Mouse (Mus musculus) embryonic facial prominence, embryonic 13.5 days (tissue): ENCODE data around the gene Dnajc28. TPM values are rescaled to one million over a fixed set of nuclear protein-coding genes. Genes with fewer than 3 reads are reported as not detected.

Source experiments
- ATAC-seq: fragments of 200-750 bp; cut with Nextera tagmentation; 2 replicates; pipeline ENCODE4 v1.8.0; 2017; ENCODE audit warnings: low read depth; ENCODE audit not compliant: insufficient number of reproducible peaks, insufficient read depth, low FRiP score, low TSS enrichment
- H3K27ac ChIP-seq: fragments of 300-500 bp; sonication (generic); 2 replicates; pipeline ENCODE4 v1.5.1; 2015; ENCODE audit warnings: moderate library complexity, mild to moderate bottlenecking, inconsistent platforms
- H3K27me3 ChIP-seq: fragments of 300-500 bp; sonication (generic); 2 replicates; pipeline ENCODE4 v1.6.1; 2015; ENCODE audit warnings: mild to moderate bottlenecking, inconsistent platforms
- H3K36me3 ChIP-seq: fragments of 300-500 bp; sonication (generic); 2 replicates; pipeline ENCODE4 v1.6.1; 2015; ENCODE audit warnings: mild to moderate bottlenecking, inconsistent platforms
- H3K4me1 ChIP-seq: fragments of 300-500 bp; sonication (generic); 2 replicates; pipeline ENCODE4 v1.6.1; 2015; ENCODE audit warnings: inconsistent platforms
- H3K4me2 ChIP-seq: fragments of 300-500 bp; sonication (generic); 2 replicates; pipeline ENCODE4 v1.6.1; 2015; ENCODE audit warnings: moderate library complexity, mild to moderate bottlenecking, inconsistent platforms
- H3K4me3 ChIP-seq: fragments of 300-500 bp; sonication (generic); 2 replicates; pipeline ENCODE4 v1.5.1; 2015; ENCODE audit warnings: mild to moderate bottlenecking, inconsistent platforms
- H3K9ac ChIP-seq: fragments of 300-500 bp; sonication (generic); 2 replicates; pipeline ENCODE4 v1.6.1; 2015; ENCODE audit warnings: mild to moderate bottlenecking, inconsistent platforms
- H3K9me3 ChIP-seq: fragments of 300-500 bp; sonication (generic); 2 replicates; pipeline ENCODE4 v1.6.1; 2016; ENCODE audit warnings: inconsistent platforms
- WGBS: fragments of 180-500 bp; shearing (Covaris S2); methylation state at CpG from one replicate; pipeline ENCODE4 v1.1.7; 2015; ENCODE audit warnings: mixed read lengths; 5-methylcytosine and 5-hydroxymethylcytosine counted together
- polyA plus RNA-seq: library from polyadenylated mRNA; unstranded; fragments of >200 nt; fragmentation: Nextera tagmentation; extraction: Ambion mirVana; gene quantifications from 2 replicates; pipeline ENCODE4 v1.2.1, GENCODE M21; 2015

The Dnajc28 gene
- polyA plus RNA-seq, 1 experiment from 2014 or later: 3.5 TPM

GRCm38 (mm10) chr16:91632439-91632838 lies 13.6 kb upstream of the Dnajc28 start:
- H3K27ac ChIP-seq: no peak overlapping the region
- no peak for ATAC-seq
- WGBS: 85% methylated on average over 5 of the region's 5 CpGs

DNA sequence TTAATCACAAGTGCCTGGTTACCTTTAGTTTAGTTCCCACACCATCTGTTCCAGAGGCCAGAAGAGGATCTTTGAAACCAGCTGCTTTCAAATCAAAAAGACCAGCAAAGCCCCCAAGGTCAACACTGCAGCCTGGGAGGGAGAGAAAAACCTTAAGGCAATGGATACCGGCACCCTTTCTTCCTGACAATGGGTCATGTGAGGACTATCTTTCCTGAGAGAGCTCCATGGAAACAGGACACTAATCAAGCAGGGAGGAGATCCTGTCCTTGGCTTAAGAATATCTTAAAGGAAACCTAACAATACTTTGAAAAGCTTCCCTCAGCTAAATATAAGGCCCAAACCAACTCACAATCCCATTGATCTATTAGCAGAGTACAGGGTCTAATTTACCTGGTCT lies 11.8 kb upstream of the Dnajc28 start:
- Histone ChIP-seq H3K27me3 (no peaks in the 10 kb centered on the region), H3K36me3 (peaks cover 93% of the 10 kb centered on the region), H3K4me3 (no peak overlapping the region), H3K4me2 (no peak overlapping the region), H3K9me3 (no peaks in the 10 kb centered on the region), H3K9ac (no peak overlapping the region), H3K27ac (no peak overlapping the region), H3K4me1 (no peaks in the 10 kb centered on the region)
- WGBS: 57% methylated on average over 1 of the region's 1 CpGs
- ATAC-seq: no peak

More at GRCm38 (mm10) chr16:91632439-91632838, 13.6 kb upstream of the Dnajc28 start:
- H3K9me3 ChIP-seq: no peaks in the 10 kb centered on the region
- no peak overlapping the region for H3K9ac ChIP-seq
- H3K27me3 ChIP-seq: no peaks in the 10 kb centered on the region
- H3K4me1 ChIP-seq: no peaks in the 10 kb centered on the region
- peaks cover 95% of the 10 kb centered on the region for H3K36me3 ChIP-seq
- no peak overlapping the region for H3K4me2 ChIP-seq
- H3K4me3 ChIP-seq: no peak overlapping the region

- Histone ChIP-seq H3K9ac (no peak overlapping the region), H3K4me2 (no peak overlapping the region), H3K4me1 (no peaks in the 10 kb centered on the region), H3K27me3 (no peaks in the 10 kb centered on the region), H3K9me3 (no peaks in the 10 kb centered on the region), H3K4me3 (no peak overlapping the region), H3K27ac (no peak overlapping the region), H3K36me3 (peaks cover 93% of the 10 kb centered on the region)
- WGBS: 96% methylated on average over 4 of the region's 4 CpGs
- no peak for ATAC-seq
These were observed 10.9 kb upstream of the Dnajc28 start for GRCm38 (mm10) chr16:91629749-91630148.

- WGBS: 90% methylated on average over 3 of the region's 3 CpGs
- H3K36me3 ChIP-seq: peaks cover 93% of the 10 kb centered on the region
These were observed 9.8 kb upstream of the Dnajc28 start for GRCm38 (mm10) chr16:91628673-91629072.

DNA sequence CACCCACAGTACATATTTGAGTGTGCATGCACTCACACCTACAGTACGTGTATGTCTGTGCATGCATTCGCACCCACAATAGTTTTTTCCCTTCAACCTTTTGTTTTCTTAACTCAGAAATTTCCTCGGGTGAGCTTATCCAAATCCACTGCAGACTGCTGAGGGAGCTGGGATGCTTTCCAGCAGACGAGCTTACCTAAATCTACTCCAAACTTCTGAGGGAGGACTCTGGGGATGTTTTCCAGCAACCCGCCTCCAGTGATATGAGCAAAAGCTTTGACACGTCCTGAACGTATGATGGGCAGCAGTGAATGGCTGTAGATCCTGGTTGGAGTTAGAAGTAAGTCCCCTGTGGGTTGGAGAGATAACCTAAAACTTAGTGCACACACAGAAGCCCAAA lies 9.0 kb upstream of the Dnajc28 start:
- Histone ChIP-seq H3K4me1 (no peaks in the 10 kb centered on the region), H3K27ac (no peak overlapping the region), H3K9ac (no peak overlapping the region), H3K4me2 (no peak overlapping the region), H3K27me3 (no peaks in the 10 kb centered on the region), H3K9me3 (no peaks in the 10 kb centered on the region), H3K36me3 (peaks cover 95% of the 10 kb centered on the region), H3K4me3 (no peak overlapping the region)
- 86% methylated on average over 7 of the region's 7 CpGs for WGBS
- ATAC-seq: no peak

More at GRCm38 (mm10) chr16:91628673-91629072, 9.8 kb upstream of the Dnajc28 start:
- H3K4me2 ChIP-seq: no peak overlapping the region
- ATAC-seq: no peak
- H3K27me3 ChIP-seq: no peaks in the 10 kb centered on the region
- no peak overlapping the region for H3K9ac ChIP-seq
- no peak overlapping the region for H3K27ac ChIP-seq
- H3K4me1 ChIP-seq: no peaks in the 10 kb centered on the region
- H3K4me3 ChIP-seq: no peak overlapping the region
- H3K9me3 ChIP-seq: no peaks in the 10 kb centered on the region

DNA sequence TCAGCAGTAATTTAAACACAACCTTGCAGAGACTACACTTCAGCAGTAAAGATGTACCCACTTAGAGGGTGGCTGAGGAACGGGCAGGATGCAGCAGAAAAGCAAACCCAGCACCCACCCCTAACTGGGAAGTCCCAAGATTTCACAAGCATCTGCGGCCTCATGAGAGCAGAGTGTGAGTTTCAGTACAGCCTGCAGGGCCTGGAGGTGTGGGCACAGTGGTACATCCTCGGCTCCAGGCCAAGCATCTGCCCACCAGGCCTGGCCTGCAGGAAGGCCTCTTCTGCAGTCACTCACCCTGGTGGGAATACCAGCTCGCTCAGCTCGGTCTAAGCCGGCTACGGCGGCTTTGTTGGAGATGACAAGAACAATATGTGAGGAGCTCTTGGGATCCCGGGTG lies 4.2 kb upstream of the Dnajc28 start:
- 93% methylated on average over 9 of the region's 9 CpGs for WGBS
- H3K4me2 ChIP-seq: no peak overlapping the region
- ATAC-seq: no peak

DNA sequence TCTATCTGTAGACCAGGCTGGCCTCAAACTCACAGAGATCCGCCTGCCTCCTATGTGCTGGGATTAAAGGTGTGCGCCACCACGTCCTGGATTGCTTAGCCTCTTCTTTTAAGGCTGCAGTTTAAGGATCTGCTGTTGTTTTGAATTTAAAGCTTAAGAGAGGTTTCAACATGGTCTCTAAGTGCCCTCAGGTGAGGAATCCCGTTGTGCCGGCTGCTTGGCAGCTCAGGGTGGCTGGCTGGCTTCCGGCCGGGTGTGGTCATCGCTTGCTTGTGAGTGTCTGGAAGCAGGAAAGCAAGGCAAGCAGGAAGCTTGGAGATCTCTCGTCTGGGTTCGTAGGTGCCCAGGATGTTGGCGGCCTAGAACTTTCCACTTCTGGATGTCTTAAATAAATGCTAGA lies 2.2 kb upstream of the Dnajc28 start:
- WGBS: 90% methylated on average over 11 of the region's 11 CpGs
- H3K4me2 ChIP-seq: no peak overlapping the region
- 0 out of 2 replicates have a peak, but pooled peaks cover 5% of the 10 kb centered on the region for H3K4me1 ChIP-seq
- no peaks in the 10 kb centered on the region for H3K27me3 ChIP-seq
- no peak overlapping the region for H3K9ac ChIP-seq
- H3K9me3 ChIP-seq: no peaks in the 10 kb centered on the region
- no peak for ATAC-seq
- H3K27ac ChIP-seq: no peak overlapping the region
- peaks cover 62% of the 10 kb centered on the region for H3K36me3 ChIP-seq
- H3K4me3 ChIP-seq: no peak overlapping the region

More for the DNA sequence above, 4.2 kb upstream of the Dnajc28 start:
- H3K27me3 ChIP-seq: no peaks in the 10 kb centered on the region
- no peak overlapping the region for H3K27ac ChIP-seq
- H3K4me1 ChIP-seq: 0 out of 2 replicates have a peak, but pooled peaks cover 4% of the 10 kb centered on the region
- H3K9me3 ChIP-seq: no peaks in the 10 kb centered on the region
- no peak overlapping the region for H3K9ac ChIP-seq
- peaks cover 80% of the 10 kb centered on the region for H3K36me3 ChIP-seq
- no peak overlapping the region for H3K4me3 ChIP-seq

- no peak overlapping the region for H3K27ac ChIP-seq
- H3K4me1 ChIP-seq: 0 out of 2 replicates have a peak, but pooled peaks cover 5% of the 10 kb centered on the region
- no peaks in the 10 kb centered on the region for H3K27me3 ChIP-seq
- H3K9me3 ChIP-seq: no peaks in the 10 kb centered on the region
- H3K36me3 ChIP-seq: peaks cover 54% of the 10 kb centered on the region
- H3K4me3 ChIP-seq: no peak overlapping the region
- no peak overlapping the region for H3K4me2 ChIP-seq
- no peak for ATAC-seq
- WGBS: 87% methylated on average over 5 of the region's 5 CpGs
- no peak overlapping the region for H3K9ac ChIP-seq
These were observed 1.4 kb upstream of the Dnajc28 start for GRCm38 (mm10) chr16:91620185-91620584.

DNA sequence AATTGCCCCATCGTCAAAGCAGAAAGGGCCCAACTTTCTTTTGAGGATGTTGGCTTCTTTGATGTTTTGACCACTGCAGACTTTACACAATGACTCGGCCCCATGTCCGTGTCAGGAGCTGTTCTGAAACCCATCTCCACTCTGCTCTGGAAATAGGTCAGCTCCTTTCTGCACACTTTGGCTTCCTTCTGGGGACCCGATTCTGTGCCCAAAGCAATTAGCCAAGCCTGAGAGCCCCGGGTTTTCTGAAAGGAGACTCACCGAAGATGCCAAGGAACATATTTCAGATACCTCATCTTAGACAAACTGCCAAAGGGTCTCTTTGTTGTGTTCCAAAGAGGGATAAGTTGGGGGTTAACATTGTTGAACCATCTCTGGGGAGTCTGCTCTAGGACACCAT lies 4.3 kb downstream of the Dnajc28 start:
- H3K27me3 ChIP-seq: no peaks in the 10 kb centered on the region
- H3K9me3 ChIP-seq: no peaks in the 10 kb centered on the region

GRCm38 (mm10) chr16:91612525-91612924 lies 6.3 kb downstream of the Dnajc28 start:
- 78% methylated on average over 5 of the region's 5 CpGs for WGBS
- no peaks in the 10 kb centered on the region for H3K27me3 ChIP-seq
- no peak for ATAC-seq

More for the DNA sequence above, 4.3 kb downstream of the Dnajc28 start:
- 0 out of 2 replicates have a peak, but pooled peaks cover 5% of the 10 kb centered on the region for H3K4me1 ChIP-seq
- no peak overlapping the region for H3K9ac ChIP-seq
- ATAC-seq: no peak
- no peak overlapping the region for H3K4me3 ChIP-seq
- H3K27ac ChIP-seq: no peak overlapping the region
- no peaks in the 10 kb centered on the region for H3K36me3 ChIP-seq
- WGBS: 81% methylated on average over 6 of the region's 6 CpGs
- no peak overlapping the region for H3K4me2 ChIP-seq

DNA sequence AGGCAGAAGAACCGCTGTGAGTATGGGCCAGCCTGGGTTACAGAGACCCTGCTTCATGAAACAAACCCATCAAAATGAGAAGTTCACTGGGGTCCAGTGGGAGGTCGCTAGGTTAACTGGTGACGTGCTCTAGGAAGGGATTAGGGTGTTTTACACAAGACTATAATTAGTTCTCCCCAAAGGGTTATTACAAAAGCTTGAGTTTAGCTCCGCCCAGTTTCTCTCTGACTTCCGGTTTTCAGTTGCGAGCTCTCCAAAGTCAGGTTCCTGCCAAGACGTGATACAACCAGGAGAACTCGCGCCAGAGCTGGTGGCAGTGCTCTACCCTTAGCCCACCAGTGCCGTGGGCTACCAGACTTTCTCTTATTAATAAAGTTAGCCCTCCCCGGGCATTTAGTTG lies 7.6 kb downstream of the Dnajc28 start:
- WGBS: 67% methylated on average over 11 of the region's 11 CpGs
- H3K9ac ChIP-seq: no peak overlapping the region

More at GRCm38 (mm10) chr16:91612525-91612924, 6.3 kb downstream of the Dnajc28 start:
- H3K4me2 ChIP-seq: no peak overlapping the region
- no peak overlapping the region for H3K9ac ChIP-seq
- H3K9me3 ChIP-seq: no peaks in the 10 kb centered on the region
- H3K4me1 ChIP-seq: no peaks in the 10 kb centered on the region
- H3K36me3 ChIP-seq: no peaks in the 10 kb centered on the region
- H3K27ac ChIP-seq: no peak overlapping the region
- H3K4me3 ChIP-seq: no peak overlapping the region

DNA sequence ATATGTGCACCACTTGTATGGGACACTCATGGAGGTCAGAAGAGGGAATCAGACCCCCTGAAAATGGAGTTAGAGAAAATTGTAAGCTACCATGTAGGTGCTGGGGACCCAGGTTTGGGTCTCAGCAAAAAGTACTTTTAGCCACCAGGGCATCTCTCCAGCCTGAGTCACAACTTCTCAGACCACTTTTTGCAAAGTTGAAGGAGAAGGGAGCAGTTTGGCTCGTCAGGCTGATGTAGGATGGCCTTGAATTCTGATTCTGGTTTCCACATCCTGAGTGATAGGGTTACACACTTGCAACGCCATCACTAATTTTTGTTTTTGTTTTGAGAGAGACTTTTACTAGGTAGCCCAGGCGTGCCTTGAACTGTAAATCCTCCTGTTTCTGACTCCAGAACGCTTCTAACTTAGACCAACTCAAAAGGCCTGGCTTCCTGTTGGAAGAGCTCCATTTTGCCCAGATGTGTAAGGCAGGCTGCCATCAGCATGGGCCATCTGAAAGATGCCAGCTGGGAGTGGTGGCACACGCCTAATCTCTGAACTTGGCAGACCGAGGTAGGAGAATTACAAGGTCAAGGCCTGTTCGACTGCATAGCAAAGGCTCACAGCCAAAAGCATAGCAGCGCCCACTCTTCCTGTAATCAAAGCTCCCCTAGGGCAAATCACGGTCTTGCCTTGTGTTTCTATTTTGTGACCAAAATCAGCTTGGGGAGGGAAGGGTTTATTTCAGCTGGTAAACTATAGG lies 9.2 kb downstream of the Dnajc28 start:
- Histone ChIP-seq H3K4me3 (no peak overlapping the region), H3K27ac (no peak overlapping the region), H3K36me3 (no peaks in the 10 kb centered on the region), H3K27me3 (no peaks in the 10 kb centered on the region), H3K4me2 (no peak overlapping the region), H3K4me1 (no peaks in the 10 kb centered on the region), H3K9ac (no peak overlapping the region), H3K9me3 (no peaks in the 10 kb centered on the region)
- 67% methylated on average over 9 of the region's 9 CpGs for WGBS
- ATAC-seq: no peak

More for the DNA sequence above, 7.6 kb downstream of the Dnajc28 start:
- ATAC-seq: no peak
- Histone ChIP-seq H3K4me2 (no peak overlapping the region), H3K36me3 (no peaks in the 10 kb centered on the region), H3K27ac (no peak overlapping the region), H3K27me3 (no peaks in the 10 kb centered on the region), H3K4me1 (no peaks in the 10 kb centered on the region), H3K9me3 (no peaks in the 10 kb centered on the region), H3K4me3 (no peak overlapping the region)
